Mouse (Mus musculus): ENCODE measurements at regions not wholly inside any gene's neighbourhood (a gene's known extent, or its start where the extent isn't known, plus 50 kb on each side); places are given as distances from the start of the nearest gene placed in this dataset.

DNA sequence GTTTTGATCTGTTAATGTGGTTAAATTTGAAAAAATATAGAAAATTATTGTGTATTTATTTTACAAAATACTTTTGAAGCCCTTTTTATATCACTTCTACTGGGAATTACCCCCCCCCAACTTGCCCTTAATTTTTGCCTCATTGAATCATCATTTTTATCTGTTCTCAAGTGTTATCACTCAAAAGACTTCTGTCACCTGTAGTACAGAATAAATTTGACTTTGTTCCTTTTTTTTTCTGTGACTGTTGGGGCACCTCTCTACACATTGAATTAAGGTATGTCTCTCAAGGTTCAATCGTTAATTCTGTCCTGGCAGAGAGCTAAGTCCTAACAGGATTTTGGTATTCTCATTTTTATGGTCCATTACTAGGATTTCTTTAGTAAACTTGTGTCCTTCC, 1123.0 kb upstream of the Cited2 start:
- no peak for DNase-seq

DNA sequence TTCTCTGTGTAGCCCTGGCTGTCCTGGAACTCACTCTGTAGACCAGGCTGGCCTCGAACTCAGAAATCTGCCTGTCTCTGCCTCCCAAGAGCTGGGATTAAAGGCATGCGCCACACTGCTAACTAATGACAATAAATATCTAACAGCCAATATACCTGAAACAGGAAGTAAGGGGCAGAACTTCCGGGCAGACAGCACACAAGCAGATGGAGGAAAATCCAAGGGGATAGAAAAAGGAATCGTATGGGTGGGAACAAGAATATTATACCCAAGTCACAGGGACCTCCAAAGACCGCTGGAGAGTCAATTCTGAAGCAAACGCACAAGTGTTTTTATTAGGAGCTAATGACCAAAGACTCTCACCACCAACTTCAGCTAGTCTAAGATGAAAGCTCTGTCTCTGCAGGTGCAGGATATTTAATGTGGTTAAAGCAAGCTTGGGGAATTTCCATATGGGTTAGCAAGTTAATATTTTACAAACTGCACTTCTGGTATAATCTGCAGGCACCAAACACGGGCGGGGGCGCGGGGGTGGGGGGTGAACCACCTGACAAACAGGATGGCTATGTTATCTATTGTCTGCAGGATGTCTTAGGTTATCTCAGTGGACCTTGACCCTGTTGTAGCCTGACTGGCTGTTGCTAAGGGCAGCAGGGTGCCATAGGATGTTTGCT, 1122.3 kb upstream of the Cited2 start:
- DNase-seq = peak; percentile 1 to 6

GRCm38 (mm10) chr10:16601225-16601595, 1121.8 kb upstream of the Cited2 start:
- DNase-seq = no peak

DNA sequence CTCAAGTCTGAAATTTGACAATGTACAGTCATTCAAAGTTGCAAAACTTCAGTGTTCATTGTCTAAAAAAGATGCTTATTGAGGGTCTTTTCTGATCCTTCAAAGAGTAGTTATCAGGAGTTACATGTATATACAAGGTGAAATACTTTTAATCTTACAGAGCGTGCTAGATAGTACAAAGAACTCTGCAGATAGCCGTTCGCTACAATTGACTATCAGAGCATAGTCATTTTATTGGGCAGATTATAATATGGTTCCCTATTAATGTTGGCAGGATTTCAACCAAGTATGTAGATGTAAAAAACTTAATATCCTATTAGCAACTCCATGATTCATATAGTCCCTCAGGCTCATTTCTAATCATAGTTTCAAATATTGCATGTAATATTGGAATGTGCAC, 1114.7 kb upstream of the Cited2 start:
- no peak for DNase-seq

DNA sequence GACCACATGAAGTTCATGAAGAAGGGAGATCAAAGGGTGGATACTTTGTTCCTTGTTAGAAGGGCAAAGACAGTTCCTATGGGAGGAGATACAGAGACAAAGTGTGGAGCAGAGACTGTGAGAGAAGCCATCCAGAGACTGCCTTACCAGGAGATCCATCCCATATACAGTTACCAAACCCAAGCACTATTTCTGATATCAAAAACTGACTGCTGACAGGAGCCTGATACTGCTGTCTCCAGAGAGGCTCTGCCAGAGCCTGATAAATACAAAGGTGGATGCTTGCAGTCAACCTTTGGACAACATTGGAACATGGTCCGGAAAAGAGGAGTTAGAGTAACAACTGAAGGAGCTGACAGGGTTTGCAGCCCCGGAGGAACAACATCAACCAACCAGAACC, 1104.3 kb upstream of the Cited2 start:
- DNase-seq = no peak

DNA sequence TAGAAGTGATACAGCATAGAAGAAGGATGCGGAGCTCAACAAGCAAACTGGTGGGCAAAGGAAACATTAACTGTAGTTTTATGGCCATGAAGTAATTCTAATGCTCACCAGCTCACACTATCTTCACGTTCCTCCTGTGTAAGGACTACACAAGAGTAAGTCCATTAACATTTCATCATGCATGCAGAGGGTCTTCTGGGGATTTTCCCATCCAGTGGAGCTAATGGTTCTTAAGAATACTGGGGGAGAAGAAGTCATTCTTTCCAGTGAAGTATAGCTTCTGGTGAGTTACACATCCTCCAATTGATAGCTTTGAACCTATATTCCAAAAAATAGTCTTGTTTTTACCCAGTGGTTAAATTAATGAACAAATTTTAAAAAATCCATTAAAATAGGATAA, 1103.4 kb upstream of the Cited2 start:
- no peak for DNase-seq

DNA sequence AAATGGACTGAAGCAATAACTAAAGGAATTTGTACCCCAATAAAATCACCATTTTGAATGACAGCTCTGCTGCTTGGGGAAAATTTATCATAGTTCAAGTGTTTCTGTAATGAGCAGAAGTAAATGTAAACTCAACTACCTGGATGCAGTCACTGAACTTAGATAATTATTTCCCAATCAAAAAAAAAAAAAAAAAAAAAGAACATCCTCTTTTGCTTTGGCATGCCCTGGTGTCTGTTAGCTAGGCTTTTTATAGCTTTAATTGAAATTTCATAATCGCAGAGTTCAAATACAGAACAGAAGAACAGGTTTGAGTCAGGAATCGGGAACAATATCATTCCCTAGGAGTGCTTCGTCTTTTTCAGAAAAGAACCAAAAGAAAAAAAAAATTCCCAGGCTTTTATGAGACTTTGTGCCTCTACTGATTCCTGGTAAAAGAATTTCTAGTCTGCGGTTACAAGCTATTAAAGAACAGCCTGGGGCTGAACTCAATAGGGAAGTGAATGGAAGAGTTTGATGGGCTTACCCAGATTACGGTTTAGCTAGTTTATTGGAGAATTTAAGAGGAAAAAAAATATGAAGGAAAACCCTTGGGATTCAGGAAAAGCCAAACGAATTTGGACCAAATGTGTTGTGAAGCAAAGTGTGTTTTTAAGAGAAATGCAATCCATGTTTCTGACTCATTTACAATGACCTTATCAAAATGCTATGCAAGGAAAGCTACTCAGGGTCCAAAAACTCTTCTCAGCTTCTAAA, 1102.0 kb upstream of the Cited2 start:
- no peak for DNase-seq

- DNase-seq = no peak
Measured at GRCm38 (mm10) chr10:16622821-16623220, 1100.2 kb upstream of the Cited2 start.

DNA sequence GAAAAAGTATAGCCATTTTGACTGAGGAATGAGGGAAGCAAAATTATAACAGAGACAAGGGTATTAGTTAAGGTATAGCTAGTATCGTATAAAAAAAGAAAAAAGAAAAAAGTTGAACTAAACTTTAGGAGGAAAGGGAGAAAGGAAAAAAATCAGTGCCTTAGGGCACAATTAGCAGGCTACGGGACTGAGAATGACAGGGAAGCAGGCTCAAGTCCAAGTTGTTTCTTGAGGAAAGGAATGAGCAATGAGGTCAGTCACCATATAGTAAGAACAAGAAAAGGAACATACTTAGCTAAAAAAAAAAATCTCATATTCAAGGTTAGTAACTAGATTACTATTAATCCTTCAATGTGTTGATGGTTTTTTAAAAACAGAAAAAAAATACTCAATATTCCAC, 1089.8 kb upstream of the Cited2 start:
- no peak for DNase-seq

DNA sequence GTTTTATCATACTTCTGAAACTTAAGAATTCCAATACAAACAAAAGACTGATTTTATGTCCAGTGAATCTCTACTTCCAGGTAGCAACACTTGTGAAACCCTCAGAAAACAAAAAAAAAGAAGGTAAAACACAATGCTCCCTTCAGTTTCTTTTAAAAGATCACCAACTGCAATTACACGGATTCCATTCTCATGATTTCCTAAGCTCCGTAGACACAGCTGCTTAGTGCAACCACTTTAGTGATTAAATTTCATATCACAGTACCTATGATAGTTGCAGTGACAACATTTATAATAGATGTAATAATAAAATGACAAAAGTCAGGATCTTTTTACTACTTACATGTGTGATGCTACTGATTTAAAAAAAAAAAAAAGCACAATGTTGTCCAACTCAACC, 1087.6 kb upstream of the Cited2 start:
- DNase-seq = no peak

- peak; percentile 14 to 33 for DNase-seq
Measured at GRCm38 (mm10) chr10:16637006-16637405, 1086.0 kb upstream of the Cited2 start.

DNA sequence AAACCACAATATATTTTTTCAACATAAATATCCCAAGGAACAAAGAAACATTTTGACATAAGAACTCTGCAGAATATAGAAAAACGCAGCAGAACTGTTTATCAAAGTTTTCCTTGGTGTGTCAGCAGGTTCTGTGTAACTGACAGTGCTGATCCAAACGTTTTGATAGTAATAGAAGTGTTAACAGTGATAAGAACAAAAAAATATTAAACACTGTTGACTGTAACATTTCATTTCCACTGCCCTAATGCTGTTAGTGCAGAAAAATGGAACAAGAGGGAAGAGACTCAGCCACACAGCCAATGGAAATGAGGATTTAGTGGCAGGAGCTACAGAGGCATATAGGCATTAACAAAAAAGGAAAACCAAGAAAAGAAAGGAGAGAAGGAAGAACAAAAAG, 1084.9 kb upstream of the Cited2 start:
- no peak for DNase-seq

DNA sequence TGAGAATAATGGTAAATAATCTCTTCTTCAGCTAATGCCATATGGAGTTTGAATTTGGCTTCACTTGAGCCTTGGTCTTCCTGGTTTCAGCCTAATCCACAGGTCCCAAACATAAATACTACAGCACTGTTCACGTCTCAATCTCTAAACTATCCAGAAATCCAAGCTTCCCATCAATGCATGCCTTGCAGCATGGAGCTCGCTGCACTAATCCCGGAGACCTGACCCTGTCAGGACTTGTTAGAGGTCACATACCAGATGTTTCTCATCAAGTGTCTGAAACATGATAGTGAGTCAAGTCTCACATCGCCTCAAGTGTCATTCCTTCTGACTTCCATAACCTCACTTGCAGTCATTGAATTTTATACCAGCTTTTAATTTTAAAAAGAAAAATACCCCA, 1082.9 kb upstream of the Cited2 start:
- no peak for DNase-seq

- no peak for DNase-seq
Measured at GRCm38 (mm10) chr10:16650120-16650519, 1072.9 kb upstream of the Cited2 start.

DNA sequence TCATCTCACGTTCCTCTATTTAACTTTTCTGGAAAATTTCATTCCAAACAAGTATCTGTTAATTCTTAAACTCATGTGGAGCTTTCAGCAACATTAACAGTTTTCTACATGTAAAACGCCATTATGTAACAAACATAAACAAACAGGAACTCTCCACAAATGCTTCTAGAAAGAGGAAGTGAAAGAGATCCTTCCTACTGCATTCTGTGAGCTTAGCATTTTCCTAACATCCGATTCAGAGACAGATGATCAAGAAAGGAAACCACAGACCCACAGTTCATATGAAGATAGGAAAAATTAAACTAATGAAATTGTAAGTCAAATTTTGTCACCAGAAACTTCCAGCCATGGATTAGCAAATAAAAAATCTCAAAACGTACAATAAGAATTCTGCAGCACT, 1070.6 kb upstream of the Cited2 start:
- DNase-seq = no peak

DNA sequence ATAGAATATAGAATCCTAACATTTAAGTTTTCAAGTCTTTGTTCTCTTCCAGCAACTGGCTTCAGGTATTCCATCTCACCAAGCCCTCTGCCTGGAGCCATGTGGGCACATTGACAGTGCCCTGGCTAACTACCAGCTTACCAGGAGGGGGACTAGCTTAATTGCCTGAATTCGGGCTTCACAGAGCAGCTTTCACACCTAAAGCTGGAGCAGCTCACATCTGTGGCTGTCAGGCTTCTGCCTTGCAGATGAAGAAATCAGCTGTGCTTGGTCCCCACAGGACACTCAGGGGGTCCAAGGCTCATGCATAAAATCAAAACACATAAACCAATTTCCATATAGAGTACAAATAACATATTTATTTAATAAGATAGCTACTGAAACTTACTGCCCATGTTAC, 1058.5 kb upstream of the Cited2 start:
- no peak for DNase-seq

GRCm38 (mm10) chr10:16670286-16670685, 1052.7 kb upstream of the Cited2 start:
- no peak for DNase-seq

DNA sequence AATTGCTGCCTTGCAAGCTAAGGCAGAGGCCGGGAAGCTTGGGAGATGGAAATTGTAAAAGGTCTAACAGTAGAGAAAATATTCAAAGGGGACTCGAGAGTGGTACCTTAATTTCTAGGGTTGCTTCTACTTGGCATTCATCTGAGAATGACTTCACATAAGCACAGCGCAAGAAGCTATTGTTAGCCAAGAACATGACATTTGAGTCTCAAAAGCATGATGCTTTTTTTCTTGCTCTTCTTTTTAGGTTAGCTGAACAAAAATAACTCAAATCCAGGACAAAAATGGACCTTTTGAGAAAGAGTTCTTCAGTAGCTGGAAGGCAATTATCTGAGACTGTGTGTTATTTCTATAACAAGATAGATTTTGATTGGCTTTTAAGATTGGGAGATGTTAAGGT, 1042.0 kb upstream of the Cited2 start:
- no peak for DNase-seq

DNA sequence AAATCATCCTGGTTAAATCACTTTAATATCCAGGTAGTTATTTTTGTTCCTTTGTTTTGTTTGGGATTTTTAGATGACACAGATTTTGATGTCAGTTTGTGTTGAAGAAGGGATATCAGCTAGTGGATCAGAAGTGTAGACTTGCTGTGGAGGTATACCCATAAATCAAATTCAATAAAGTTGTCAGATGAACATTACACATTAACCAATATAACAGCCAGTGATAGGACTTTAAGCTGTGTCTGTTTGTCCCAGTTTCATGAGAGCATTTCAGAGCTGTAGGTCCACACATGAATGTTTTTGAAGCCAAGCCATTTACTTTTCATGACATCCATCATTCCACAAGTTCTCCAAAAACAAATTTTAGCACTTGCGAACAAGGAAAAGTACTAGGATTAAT, 1037.7 kb upstream of the Cited2 start:
- no peak for DNase-seq

DNA sequence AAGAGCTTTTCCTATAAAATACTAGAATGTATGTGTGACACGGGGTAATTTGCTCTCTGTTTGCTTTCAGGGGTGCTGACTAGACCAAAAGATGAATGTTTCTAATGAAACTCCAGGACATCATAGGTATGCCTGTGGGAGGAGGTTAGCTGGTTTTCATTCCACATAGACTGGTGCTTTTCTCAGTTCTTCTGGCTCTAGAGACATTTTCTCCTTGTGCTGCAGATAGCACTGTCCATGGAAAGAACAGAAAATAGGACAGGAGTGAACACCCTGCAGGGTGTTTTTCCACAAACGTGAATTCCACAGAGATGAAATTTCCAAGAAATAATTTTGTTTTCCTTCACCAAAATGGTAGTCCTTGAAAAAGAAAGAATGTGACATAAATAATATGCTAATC, 1016.0 kb upstream of the Cited2 start:
- no peak for DNase-seq

DNA sequence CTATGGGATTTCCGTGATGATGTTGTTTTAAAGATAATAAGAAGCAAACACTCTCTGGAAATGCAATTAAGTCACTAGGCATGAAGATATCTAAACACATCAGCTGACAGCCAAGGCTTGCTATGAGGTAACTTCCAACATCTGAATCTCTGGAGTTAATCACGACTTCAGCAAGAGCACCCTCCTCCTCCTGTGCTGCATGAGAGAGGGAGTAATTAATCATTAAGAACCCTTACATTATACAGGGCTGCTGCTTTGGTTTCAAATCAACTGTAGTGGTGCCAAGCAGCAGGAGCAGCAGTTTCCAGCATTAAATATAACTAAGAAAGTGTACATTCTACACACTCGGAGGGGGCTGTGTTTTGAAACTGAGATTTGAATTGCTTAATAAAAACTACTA, 1009.9 kb upstream of the Cited2 start:
- DNase-seq = no peak

GRCm38 (mm10) chr10:16714065-16714464, 1009.0 kb upstream of the Cited2 start:
- no peak for DNase-seq

GRCm38 (mm10) chr10:16714526-16714925, 1008.5 kb upstream of the Cited2 start:
- DNase-seq = no peak

GRCm38 (mm10) chr10:16742246-16742645, 980.8 kb upstream of the Cited2 start:
- no peak for DNase-seq

GRCm38 (mm10) chr10:16751546-16751945, 971.5 kb upstream of the Cited2 start:
- DNase-seq = no peak
